Mouse (Mus musculus) gastrocnemius, adult 8-10 months (tissue): ENCODE results near the gene Optn. TPM values are rescaled to one million over a fixed set of nuclear protein-coding genes. Genes with fewer than 3 reads are reported as not detected.

ENCODE experiments used
- DNase-seq, 2 experiments: peaks; one replicate each; pipeline ENCODE4 v3.0.0; 2022; ENCODE audit warnings: low spot score in 2 of 2
- total RNA-seq, 4 experiments: library from RNA; stranded (reverse); gene quantifications; 2 replicates each; pipeline ENCODE4 v1.2.4; 2022

Gene Optn
- total RNA-seq, 4 experiments from 2014 or later, result 65.9 to 85.6 (median 76.9) TPM

DNA sequence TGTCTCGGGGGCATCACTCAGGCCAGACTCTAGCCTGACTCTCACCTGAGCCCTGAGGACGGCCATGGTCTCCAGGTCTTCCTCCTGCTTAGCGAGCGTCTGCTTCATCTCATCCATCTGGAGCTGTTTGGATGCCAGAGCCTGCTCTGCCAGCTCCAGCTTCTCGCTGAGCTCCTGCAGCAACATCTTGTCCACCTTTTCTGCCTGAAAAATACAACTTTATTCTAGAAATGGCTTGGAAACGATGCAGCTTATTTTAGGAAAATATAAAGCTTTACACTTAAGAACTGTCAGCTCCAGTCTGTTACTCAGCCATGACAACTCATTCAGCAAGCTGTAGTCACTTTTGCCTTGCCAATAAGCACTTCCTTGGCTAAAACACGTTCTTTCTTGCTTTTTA is 32.6 kb downstream of the Optn start:
- DNase-seq, result no peak

GRCm38 (mm10) chr2:5029808-5030207 is 34.0 kb downstream of the Optn start:
- DNase-seq, result no peak

GRCm38 (mm10) chr2:5028047-5028446 is 35.8 kb downstream of the Optn start:
- DNase-seq, result no peak

- DNase-seq, result no peak
Measured at GRCm38 (mm10) chr2:5027057-5027456, 36.8 kb downstream of the Optn start.

DNA sequence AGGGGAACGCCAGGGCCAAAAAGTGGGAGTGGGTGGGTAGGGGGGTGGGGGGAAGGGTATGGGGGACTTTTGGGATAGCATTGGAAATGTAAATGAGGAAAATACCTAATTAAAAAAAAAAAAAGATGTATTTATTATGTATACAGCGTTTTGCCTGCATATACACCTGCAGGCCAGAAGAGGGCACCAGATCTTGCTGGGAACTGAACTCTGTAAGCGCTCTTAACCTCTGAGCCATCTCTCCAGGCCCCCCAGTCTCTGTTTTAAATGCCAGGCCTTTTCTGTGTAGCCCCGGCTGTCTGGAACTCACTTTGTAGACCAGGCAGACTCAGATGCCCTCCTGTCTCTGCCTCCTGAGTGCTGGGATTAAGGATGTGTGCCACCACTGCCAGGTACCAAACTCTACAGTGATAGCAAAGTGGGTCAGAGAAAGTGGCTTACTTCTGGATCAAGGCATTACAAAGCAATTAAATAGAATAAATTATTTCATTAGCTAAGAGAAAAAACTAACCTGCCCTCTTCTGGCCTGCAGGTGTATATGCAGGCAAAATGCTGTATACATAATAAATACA is 38.6 kb downstream of the Optn start:
- no peak for DNase-seq

DNA sequence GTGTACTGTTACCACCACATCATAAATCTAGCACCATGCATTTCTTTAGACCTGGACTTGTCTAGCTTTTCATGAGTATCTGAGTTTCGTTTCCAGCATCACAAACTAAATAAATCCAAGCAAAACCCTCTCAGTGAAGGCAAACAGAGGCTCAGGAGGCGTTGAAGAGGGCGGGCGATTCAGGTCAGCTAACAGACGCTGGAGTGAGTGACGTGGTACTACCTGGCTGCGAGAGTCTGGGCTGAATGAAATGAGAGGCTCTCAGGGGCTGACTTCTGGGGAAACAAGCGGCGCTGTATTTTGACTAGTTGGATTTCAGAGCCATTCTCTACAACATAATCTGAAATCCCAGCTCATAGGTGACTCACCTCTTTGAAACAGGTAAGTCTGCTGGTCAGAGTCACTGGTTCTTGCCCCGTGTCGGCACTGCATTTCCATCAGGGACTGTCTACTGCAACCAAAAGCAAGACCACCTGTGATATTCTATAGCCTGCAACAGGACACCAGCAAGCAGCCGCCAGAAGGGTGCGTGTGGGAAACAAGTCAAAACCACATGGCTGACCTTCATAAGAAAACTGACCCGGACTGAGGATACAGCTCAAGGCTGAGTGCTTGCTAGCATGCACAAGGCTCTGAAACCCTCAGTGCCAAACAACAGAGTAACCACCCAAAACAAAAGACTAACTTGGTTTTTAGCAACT is 40.0 kb downstream of the Optn start:
- DNase-seq, result peak in 1 of 2 experiments; percentile 13

GRCm38 (mm10) chr2:5023275-5023674 is 40.6 kb downstream of the Optn start:
- DNase-seq, result no peak

DNA sequence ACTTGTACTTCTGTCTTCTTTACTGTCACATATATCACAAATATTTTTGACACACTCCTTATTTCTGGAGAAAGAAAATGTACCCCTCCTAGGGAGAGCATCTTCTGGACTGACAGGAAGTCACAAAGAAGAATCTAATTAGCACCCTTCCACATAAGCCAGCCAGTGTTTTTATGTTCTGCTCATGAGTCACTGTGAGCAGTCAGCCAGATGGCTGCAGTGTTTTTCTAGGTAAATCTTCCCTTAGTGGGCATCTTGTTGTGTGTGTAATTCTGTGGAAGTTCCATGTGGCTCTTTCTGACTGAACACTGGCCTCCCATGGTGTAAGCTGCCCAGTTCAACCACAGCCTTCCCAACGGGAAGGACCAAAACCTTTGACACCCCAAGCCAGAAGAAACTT is 44.1 kb downstream of the Optn start:
- no peak for DNase-seq

DNA sequence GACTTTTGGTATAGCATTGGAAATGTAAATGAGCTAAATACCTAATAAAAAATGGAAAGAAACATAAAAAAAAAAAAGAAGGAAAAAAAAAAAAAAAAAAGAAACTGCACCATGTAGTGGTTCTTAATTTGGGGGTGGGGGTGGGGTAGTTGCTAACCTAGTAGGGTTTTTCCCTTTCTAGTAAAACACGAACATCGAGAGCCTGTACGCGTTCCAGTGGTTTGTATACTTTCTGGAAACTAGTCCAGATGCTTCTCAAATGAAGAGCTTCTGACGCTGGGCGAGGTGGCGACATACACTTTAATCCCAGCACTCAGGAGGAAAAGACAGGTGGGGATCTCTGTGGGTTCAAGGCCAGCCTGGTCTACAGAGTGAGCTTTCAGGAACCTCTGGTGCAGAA is 46.9 kb downstream of the Optn start:
- no peak for DNase-seq

- DNase-seq, result no peak
Measured at GRCm38 (mm10) chr2:5015527-5015926, 48.3 kb downstream of the Optn start.

DNA sequence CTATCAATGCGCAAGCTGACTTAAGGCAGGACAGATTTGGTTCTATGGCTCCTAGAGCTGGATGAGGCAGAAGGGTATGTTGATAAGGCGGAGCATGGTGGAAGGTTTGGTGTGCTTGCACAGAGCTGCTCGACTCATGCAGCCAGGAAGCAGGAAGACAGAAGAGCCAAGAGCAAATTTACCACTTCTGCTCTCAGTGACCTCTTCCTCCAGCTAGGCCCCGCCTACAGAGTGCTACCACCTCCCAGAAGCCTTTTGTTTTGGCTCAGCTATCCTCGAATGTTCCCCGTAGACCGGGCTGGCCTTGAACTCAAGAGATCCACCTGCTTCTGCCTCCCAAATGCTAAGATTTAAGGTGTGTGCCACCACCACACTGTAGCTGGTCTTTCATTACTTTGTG is 49.2 kb downstream of the Optn start:
- no peak for DNase-seq

DNA sequence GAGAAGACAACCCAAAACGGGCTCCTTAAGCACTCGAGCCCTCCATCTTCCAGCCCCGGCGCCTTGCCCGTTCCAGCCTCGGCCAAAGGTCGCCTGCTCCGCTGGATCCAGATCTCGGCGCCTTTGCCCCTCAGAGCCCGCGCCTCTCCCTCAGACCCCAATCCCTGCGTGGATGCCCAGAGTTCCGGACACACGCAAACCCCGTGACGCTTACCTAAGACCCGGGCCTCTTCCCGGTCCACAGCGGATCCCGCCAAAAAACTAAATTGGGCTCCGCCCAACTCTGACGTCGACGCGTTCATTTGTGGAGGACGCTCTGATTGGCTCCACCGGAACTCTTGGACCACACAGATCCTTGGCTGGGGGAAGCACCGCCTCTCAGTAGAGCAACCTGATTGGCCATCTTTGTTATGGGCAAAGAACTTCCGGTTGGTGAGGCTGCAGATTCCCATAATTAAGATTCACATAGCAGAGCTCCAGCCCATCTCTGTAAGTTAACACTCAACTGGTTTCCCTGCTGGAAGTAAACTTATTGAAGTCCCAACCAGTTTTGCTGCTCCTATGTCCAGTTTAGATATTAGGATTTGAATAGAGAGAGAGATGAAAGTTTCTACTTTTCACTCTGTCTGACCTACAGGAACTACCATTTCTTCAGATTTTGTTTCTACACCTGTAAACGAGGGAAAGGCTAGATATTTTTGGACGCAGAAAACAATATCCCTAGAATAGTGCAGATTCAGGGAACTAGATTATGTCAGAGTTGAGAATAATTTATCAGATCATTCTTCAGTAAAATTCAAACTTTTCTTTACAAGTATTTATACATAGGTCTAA is 51.1 kb downstream of the Optn start, which contains the start of gene Mcm10:
TSS of gene Mcm10 (minus strand) at position 301 of the 834 bp plus-strand sequence.
- DNase-seq, result peak; percentile 83 to 90

GRCm38 (mm10) chr2:5011898-5012490 is 51.9 kb downstream of the Optn start:
- no peak for DNase-seq

DNA sequence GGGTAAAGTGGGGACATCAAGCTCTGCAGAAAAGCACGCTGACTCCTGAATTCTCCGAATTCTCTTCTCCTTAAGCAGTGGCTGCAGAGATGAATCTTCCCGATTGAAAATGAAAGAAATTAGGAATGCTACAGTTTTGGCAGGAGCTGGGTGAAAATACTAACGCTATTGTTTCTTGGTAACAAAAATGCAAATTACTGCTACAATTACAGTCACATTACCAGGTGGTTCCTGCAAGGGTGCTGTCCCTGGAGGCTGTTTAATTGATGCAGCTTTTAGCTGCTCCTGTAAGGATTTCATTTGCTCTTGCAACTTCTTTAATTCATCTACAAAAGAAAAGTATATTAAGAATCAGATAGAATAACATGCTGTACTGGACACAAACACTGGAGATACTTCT is 56.7 kb downstream of the Optn start:
- DNase-seq, result no peak

DNA sequence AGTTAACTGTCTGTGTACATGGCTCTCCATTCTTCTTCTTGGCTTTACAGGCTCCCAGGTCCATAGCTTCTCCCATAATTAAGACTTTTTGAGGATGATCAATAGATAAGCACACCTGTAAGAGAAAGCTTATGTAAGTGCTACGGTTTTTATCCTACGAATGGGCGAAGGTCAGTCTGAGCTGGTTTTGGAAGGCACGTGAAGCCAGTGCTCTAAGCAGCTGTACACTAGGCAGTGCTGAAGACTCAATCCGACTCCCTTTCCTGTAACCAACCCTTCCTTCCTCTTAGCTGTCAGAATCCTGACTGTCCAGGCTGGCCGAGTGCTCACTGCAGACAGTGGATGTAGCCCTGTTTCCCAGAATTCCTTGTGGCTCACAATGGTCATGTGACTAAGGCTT is 62.6 kb downstream of the Optn start:
- no peak for DNase-seq

- no peak for DNase-seq
Measured at GRCm38 (mm10) chr2:4998905-4999304, 64.9 kb downstream of the Optn start.

DNA sequence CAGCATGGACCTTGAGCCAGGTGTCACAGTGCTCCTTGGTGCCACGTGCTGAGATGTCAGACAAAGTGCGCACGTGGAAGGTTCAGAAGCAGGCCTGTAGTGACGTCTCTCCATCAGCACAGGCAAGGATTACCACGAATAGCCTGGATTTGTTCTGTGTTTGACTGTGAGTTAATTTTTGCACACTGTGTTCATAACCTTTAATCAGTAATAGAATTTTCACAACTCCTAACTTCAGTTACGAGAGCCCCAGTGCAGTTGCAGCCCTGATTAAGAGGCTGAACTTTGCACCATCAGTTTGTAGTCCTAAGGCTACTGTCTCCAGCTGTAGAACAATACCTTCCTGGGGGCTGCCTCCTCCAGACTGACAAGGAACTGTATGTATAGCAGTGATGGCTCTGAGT is 67.4 kb downstream of the Optn start:
- DNase-seq, result no peak

GRCm38 (mm10) chr2:4995646-4996045 is 68.2 kb downstream of the Optn start:
- DNase-seq, result no peak

GRCm38 (mm10) chr2:4994436-4994835 is 69.4 kb downstream of the Optn start:
- DNase-seq, result no peak

DNA sequence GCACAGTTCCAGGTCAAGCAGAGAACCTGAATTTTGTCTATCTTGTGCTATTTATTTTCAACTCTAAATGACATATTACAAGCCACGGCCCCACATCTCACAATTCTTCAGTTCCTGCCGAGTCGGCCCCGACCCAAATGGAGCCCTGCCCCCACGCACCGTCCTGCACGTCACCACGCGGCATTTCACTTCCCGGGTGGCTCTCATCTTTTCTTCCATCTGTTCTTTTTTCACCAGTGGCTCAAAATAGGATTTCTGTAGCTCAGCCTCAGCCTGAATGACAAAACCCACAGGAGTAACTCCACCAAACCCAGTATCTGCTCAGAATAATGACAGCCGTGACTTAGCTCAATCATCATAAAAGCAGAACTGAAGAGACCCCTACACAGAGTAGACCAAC is 70.3 kb downstream of the Optn start:
- DNase-seq, result no peak

GRCm38 (mm10) chr2:4988826-4989424 is 74.9 kb downstream of the Optn start:
- no peak for DNase-seq
